Mouse (Mus musculus): ENCODE results near the gene Gm20388. TPM values are rescaled to one million over a fixed set of nuclear protein-coding genes. Genes with fewer than 3 reads are reported as not detected.
A peak's percentile ranks its signal among the peaks of the same experiment; 100 is the strongest.

Gene Gm20388
- total RNA-seq, 1 experiment from 2014 or later, result 35.7 TPM

DNA sequence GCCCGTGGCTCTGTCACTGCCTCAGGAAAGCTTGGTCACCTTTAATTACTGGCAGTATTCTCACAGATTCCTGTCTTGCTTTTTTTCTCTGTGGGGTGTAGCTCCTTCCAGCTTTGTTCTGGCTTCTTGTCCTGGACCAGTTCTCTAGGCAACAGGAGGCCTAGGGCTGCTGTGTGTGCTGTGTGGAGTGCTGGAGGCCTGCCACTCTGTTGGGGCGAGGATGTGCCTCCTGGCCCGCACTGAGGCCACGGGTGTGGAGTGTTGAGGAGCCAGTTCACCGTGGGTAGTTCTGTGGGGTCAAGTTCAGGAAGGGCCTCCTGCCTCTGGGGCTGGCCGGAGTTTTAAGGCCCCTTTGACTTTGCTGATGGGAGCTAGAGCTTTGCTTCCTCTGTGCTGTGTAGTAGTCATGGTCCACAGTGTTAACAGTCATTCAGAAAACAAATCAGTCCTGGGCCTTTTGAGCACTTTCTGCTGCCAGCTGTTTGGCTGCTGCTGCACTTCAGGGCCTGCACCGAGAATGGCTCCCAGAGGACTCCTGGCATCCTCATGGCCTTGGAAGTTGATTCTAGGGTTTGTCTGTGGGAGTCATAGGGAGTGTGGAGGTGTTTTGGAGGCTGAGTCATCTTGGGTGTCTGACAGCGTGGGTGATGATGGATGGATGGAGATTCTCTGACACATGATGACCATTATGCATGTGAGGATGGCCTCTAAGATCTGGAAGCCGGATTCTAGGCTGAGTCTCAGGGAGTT is 2080.0 kb downstream of the Gm20388 start:
- ATAC-seq (replicated peaks; ENCODE audit: low read depth, poor library complexity, severe bottlenecking), result no peak

- ATAC-seq (replicated peaks; ENCODE audit: low read depth, poor library complexity, severe bottlenecking), result 0 out of 2 replicates have a peak, but pooled peaks have one; percentile 15
Observed at GRCm38 (mm10) chr8:121991611-121992010, 2081.0 kb downstream of the Gm20388 start.

DNA sequence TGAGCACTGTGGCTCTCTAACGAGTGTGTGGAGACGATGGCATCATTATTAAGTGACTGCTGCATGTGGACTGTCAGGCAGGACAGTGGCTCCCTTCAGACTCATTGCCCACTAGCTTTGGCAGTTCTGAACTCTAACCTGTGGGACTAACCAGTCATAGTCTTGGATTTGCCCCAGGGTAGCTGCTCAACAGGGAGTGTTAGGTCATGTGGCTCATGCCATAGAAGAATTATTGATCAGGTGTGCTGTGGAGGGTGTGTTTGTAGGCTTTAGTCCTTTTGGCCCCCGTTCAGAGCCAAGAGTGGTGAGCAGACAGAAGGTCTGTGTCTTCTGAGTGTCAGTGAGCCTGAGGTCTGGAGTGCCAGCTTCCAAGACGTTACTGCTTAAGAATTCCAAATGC is 2082.3 kb downstream of the Gm20388 start:
- ATAC-seq (replicated peaks; ENCODE audit: low read depth, poor library complexity, severe bottlenecking), result no peak

- no peak for ATAC-seq (replicated peaks; ENCODE audit: low read depth, poor library complexity, severe bottlenecking)
Observed at GRCm38 (mm10) chr8:121995112-121995511, 2084.5 kb downstream of the Gm20388 start.

DNA sequence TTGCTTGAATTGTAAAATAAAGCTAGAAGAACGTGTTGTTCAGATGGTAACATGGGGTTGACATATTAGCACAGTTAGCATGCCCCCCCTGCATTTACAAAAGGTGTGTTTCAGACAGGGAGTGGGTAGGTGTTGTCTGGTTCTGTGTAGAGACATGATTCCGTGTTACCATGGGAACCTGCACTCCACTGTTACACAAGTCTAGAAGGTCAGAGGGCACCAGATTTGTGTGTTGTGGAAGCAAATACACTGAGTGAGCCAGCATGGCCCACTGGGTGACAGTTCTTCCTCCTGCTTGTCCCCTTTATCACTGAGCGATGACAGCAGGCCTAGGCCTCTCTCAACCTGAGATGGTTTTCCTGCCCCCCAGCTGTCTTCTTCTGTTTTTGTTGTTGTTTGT is 2085.3 kb downstream of the Gm20388 start:
- no peak for ATAC-seq (replicated peaks; ENCODE audit: low read depth, poor library complexity, severe bottlenecking)

DNA sequence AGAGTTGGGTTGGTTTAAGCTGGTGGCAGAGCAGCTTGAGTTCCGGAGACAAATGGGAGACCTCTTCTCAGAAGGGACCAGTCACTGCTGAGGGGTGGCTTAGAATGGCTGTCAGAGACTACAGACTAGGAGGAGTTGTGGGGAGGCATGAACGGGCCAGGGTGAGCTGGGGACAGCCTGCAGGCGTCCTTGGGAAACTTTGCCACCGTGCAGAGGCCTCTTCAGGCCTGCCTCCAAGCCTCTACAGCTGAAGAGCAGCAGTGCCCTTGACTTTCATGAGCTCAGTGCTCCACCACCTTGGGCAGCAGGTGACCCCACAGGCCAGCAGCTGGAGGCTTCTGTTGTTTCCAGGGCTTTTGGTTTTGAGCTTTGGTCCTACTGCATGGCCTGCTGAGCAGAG is 2088.0 kb downstream of the Gm20388 start:
- ATAC-seq (replicated peaks; ENCODE audit: low read depth, poor library complexity, severe bottlenecking), result no peak

DNA sequence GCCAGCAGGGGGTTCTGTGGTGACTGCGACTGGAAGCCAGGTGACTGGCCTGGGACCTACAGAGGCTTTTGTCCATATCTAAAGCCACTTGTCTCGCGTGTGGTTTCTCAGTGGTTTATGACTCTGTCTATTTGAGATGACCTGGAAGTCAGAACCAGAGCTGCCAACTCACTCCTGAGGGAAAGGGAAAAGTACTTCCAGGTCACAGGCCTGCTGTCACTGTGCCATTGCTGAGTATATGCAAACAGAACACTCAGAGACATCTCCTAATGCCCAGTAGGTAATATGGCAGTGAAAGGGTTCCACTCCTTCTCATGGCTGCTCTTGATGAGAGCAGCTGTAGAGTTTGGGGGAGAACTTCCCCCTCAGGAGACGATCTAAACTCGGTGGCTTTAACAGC is 2088.6 kb downstream of the Gm20388 start:
- no peak for ATAC-seq (replicated peaks; ENCODE audit: low read depth, poor library complexity, severe bottlenecking)

DNA sequence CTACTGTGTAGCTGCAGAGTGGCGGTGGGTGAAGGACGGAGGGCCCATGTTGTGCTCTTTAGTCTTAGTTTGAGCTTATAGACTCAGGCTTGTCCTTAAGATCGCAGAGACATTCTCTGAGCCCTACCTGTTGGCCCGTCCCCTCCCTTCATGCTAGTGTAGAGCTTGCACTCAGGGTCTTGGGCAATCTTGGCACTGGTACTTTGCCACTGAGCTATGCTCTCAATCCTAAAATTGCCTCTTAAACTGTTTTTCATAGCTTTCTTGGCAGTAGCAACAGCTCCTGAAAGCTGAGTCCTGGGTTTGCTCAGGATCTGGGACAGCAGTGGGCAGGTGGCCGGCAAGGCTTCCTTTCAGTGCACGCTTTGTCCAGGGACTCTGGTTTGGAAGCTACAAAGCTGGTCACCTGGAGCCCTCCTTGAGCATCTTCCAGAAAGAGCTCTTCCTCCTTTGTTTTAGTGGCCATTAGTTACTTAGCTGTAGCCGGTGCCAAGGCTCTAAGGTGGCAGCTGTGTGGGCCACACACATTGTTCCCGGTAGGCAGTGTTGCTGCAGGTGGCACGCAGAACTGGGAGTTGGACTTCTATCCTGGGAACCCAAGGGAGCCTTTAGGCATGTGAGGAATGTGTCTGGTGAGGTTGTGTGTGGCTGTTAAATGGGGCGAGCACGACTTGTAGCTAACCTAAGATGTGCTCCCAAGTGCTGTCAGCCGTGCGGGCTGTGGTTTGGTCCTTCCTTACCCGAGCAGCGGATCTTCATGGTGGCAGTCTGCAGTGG is 2090.9 kb downstream of the Gm20388 start:
- no peak for ATAC-seq (replicated peaks; ENCODE audit: low read depth, poor library complexity, severe bottlenecking)

DNA sequence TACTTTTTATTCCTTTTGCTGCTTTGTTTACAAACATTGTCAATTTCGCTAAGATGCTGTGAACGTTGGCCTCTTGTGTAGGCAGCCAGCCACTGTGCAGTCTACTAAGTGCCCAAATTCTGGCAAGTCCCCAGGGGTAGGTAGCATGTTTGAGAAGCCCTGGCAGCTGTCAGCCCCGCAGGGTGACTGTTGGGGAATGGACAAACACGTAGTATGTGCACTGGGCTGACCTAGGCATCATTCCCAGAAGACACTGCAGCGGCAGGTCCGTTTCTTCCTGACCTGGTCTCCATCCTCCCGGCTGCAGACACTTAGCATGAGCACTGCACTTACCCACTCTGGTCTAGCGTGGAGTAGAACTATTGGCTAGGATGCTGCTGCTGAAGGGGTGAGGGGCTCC is 2093.0 kb downstream of the Gm20388 start:
- ATAC-seq (replicated peaks; ENCODE audit: low read depth, poor library complexity, severe bottlenecking), result no peak

GRCm38 (mm10) chr8:122004131-122004530 is 2093.5 kb downstream of the Gm20388 start:
- no peak for ATAC-seq (replicated peaks; ENCODE audit: low read depth, poor library complexity, severe bottlenecking)

DNA sequence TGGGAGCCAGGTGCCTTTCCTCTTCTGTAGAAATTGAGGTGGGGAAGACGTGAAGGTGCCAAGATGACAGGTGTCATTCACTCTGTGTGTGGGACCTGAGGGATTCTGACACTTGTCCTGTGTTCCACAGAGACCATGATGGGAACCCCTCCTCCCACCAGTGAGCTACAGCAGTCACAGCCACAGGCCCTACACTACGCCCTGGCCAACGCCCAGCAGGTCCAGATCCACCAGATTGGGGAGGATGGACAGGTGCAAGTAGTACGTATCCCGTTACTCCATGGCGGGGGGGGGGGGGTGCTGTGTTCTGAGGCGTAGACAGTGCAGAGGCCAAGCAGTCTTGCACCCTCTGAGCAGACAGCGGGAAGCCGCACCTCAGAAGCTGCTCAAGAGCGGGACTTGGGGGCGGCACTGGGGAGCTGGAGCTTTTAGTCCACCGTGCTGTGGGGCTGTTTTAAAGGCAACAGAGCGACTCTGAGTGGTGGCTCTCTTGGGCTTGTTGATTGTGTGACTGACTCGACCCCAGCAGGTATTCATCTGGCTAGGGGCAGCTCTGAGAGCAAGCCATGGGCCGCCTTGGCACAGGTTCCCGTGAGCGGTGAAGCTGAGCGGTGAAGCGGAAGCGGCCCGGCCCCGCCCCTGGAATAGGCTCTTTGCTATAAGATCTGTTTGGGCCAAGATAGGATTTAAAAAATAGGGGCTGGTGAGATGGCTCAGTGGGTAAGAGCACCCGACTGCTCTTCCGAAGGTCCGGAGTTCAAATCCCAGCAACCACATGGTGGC is 2095.0 kb downstream of the Gm20388 start:
- no peak for ATAC-seq (replicated peaks; ENCODE audit: low read depth, poor library complexity, severe bottlenecking)

GRCm38 (mm10) chr8:122006688-122007484 is 2096.2 kb downstream of the Gm20388 start:
- no peak for ATAC-seq (replicated peaks; ENCODE audit: low read depth, poor library complexity, severe bottlenecking)

- ATAC-seq (replicated peaks; ENCODE audit: low read depth, poor library complexity, severe bottlenecking), result peak; percentile 51
Observed at GRCm38 (mm10) chr8:122008395-122008794, 2097.8 kb downstream of the Gm20388 start.

DNA sequence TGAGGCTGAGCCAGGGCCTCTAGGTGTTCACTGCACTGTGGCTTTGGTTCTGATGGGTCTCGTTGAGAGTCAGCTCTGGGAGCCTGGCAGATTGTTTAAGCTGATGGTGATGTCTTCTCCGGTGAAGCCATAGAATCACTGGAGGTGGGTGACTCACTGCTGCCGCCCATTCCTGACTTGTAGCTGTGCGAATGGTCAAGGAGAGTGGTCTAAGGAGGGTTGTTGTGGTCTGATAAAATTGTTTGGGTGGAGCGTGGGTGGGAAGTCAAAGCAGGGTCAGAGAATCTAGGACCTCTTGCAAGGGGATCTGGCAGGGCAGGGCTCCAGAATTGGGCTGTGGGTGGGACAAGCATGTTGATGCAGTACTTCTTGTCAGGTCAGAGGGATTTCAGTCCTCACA is 2100.0 kb downstream of the Gm20388 start:
- ATAC-seq (replicated peaks; ENCODE audit: low read depth, poor library complexity, severe bottlenecking), result no peak

GRCm38 (mm10) chr8:122011066-122011588 is 2100.5 kb downstream of the Gm20388 start:
- ATAC-seq (replicated peaks; ENCODE audit: low read depth, poor library complexity, severe bottlenecking), result no peak

GRCm38 (mm10) chr8:122014606-122015005 is 2104.0 kb downstream of the Gm20388 start:
- ATAC-seq (replicated peaks; ENCODE audit: low read depth, poor library complexity, severe bottlenecking), result no peak

DNA sequence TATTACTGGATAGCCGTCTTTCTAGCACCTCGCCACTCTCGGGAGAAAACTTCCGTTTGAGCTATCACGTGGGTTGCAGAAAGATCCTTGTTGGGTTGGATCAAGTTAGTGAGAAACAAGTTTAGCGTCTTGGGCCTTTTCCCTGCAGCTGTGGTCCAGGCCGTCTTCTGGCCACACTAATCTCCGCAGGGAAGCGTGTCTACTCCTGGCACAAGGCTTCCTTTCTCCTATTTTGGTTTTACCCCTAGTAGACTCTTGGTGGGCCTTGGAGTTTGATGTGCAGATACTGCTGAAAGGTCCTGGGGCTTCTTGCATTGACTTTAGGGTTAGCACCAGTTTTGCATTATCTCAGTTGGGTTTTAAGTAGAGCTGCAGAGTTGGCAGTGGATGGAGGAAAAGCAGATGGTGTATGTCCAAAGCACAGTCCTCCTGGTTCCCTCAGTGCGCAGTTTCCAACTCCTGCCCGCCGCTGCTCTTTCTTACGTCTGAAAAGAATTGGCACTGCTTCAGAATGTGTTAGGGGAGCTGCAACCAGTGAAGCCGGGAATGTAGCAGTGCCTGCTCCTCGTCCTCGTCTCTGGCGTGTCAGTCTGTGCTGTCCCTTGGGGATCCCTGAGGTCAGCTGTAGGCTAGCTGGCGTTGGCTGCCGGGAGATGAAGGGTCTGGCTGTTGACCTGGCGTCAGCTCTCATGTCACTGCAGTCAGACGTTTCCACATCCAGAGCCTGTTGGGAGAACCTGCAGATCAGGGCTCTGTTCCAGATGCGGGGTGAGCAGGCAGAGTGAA is 2107.6 kb downstream of the Gm20388 start:
- ATAC-seq (replicated peaks; ENCODE audit: low read depth, poor library complexity, severe bottlenecking), result no peak

GRCm38 (mm10) chr8:122019162-122019561 is 2108.5 kb downstream of the Gm20388 start:
- ATAC-seq (replicated peaks; ENCODE audit: low read depth, poor library complexity, severe bottlenecking), result no peak

All from common myeloid progenitor, adult 5-6 weeks (primary cell).